Mouse (Mus musculus) E14TG2a.4 (cell line): ENCODE data around the gene Spry1.

Experiments
- CTCF ChIP-seq: conservative IDR thresholded peaks from 2 replicates; pipeline ENCODE4 v1.5.1; 2014; ENCODE audit warnings: low read length
- NANOG ChIP-seq: IDR thresholded peaks from 2 replicates; pipeline ENCODE4 v1.6.1; 2014; ENCODE audit warnings: borderline replicate concordance, low read length, mixed read lengths

- TF ChIP-seq CTCF (no peak), NANOG (no peak)
These were observed 35.3 kb downstream of the Spry1 start for GRCm38 (mm10) chr3:37675056-37675525.
